Mouse (Mus musculus) lung, adult 2 months (tissue): ENCODE measurements around the gene Hsd3b6.

Experiments
- CTCF ChIP-seq: fragments of 200-500 bp; IDR thresholded peaks from 2 replicates; pipeline ENCODE4 v1.5.1; 2011; ENCODE audit warnings: mild to moderate bottlenecking, low read length, control low read depth; ENCODE audit not compliant: insufficient read depth
- POLR2A ChIP-seq: fragments of 200-500 bp; IDR thresholded peaks from 2 replicates; pipeline ENCODE4 v1.6.1; 2011; ENCODE audit warnings: low read depth, mild to moderate bottlenecking, control low read depth, low read length, borderline replicate concordance; ENCODE audit errors: extremely low read depth

DNA sequence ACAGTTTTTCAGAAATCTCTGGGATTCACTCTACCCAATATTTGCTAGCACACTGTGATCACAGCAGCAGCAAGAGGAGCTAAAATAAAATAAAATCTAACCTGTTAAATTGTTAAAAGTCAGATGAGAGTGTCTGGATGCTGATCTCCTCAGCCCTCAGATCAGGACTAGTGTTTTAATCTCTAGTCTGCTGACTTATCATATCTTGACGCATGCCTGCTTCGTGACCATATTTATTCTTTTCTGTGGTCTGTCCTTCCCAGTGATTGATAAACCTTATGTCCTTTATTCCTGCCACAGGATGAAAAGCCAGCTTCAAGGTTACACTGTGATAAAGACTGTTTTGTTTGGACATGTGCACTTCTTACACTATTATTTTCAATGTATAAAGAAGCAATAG lies 43.8 kb upstream of the Hsd3b6 start:
- no peak for TF ChIP-seq CTCF
- no peak for TF ChIP-seq POLR2A
